Mouse (Mus musculus): ENCODE data around the gene Faap100.

GRCm38 (mm10) chr11:120349986-120350702 is 28.4 kb downstream of the Faap100 start:
- TF ChIP-seq MXI1 (IDR thresholded peaks at IDR 0.05; ENCODE audit: low read depth, low read length) (peak; percentile 86), ZMIZ1 (IDR thresholded peaks at IDR 0.05; ENCODE audit: low read depth, low read length) (no peak; the same call in none of the 2 replicates), JUND (conservative IDR thresholded peaks at IDR 0.05; ENCODE audit: low read depth, low read length) (no peak), MAZ (IDR thresholded peaks at IDR 0.05; ENCODE audit: low read depth, low read length) (peak; percentile 87), E2F4 (IDR thresholded peaks at IDR 0.05; ENCODE audit: insufficient replicate concordance, low read depth, low read length) (0 out of 2 replicates have a peak, but pooled peaks have one; percentile 57), POLR2A (IDR thresholded peaks at IDR 0.05; ENCODE audit: low read depth, low read length) (peak; percentile 32; the same call in 1 of the 2 replicates), CHD1 (IDR thresholded peaks at IDR 0.05; ENCODE audit: low read depth, low read length) (no peak), KAT2A (IDR thresholded peaks at IDR 0.05; ENCODE audit: insufficient replicate concordance, low read length) (peak; percentile 84), EP300 (IDR thresholded peaks at IDR 0.05; ENCODE audit: low read length) (peak; percentile 50; the same call in 1 of the 2 replicates), TCF12 (IDR thresholded peaks at IDR 0.05; ENCODE audit: low read depth, low read length) (peak; percentile 79), ZNF384 (IDR thresholded peaks at IDR 0.05; ENCODE audit: low read depth, low read length) (no peak), CTCF (conservative IDR thresholded peaks at IDR 0.05 in 1 of 2, IDR thresholded peaks at IDR 0.05 in 1 of 2; ENCODE audit: low read depth in 2 of 2, low read length in 2 of 2) (peak in 1 of 2 experiments; percentile 38; a peak in 2 of 4 replicates)
